Mouse (Mus musculus): ENCODE measurements at regions not wholly inside any gene's neighbourhood (a gene's known extent, or its start where the extent isn't known, plus 50 kb on each side); places are given as distances from the start of the nearest gene placed in this dataset.

GRCm38 (mm10) chr3:149041188-149041587 is 50.8 kb upstream of the Adgrl2 start:
- TF ChIP-seq CTCF (IDR thresholded peaks at IDR 0.05; ENCODE audit: low read depth, low read length) (no peak), POLR2AphosphoS5 (IDR thresholded peaks at IDR 0.05; ENCODE audit: insufficient replicate concordance, low read depth, low read length) (no peak), GATA1 (IDR thresholded peaks at IDR 0.05; ENCODE audit: borderline replicate concordance, low read length) (no peak)
